In genomic region chr4:127970901-127971868, GRCm38 (mm10) we compare ENCODE assay signal across 15 mouse cellular contexts. TPM values are rescaled to one million over a fixed set of nuclear protein-coding genes. Genes with fewer than 3 reads are reported as not detected.
DNase-seq lines count a peak whose midpoint lies in the region; ATAC-seq and TF ChIP-seq lines count a peak whose summit lies in the region.
"Had no signal": no experiment of that assay in that cellular context is flagged by ENCODE, and none has a peak within 500 bp of the region (broad histone marks: within the 10 kb centered on the region; RNA-seq: fewer than 3 reads in every experiment).

CK137956 (minus strand) TSS chr4:127970951.

- H3K4me2 ChIP-seq in lung, embryonic 14.5 days = no peak within 1 kb of the TSS
- peak within 1 kb of the TSS; percentile 40 for H3K4me2 ChIP-seq in forebrain, embryonic 12.5 days
- no peak within 1 kb of the TSS for H3K4me2 ChIP-seq in liver, embryonic 12.5 days
- H3K4me2 ChIP-seq: lung, embryonic 15.5 days had no signal

- H3K4me1 ChIP-seq in lung, embryonic 14.5 days (ENCODE audit: insufficient read depth) = no peaks in the 10 kb centered on the region
- H3K4me1 ChIP-seq in forebrain, embryonic 12.5 days = peaks cover 9% of the 10 kb centered on the region; the same call in 1 of the 2 replicates
- H3K4me1 ChIP-seq in midbrain, embryonic 10.5 days = peaks cover 18% of the 10 kb centered on the region
- H3K4me1 ChIP-seq in liver, embryonic 12.5 days = no peaks in the 10 kb centered on the region
- H3K4me1 ChIP-seq: lung, embryonic 15.5 days had no signal

- 2% methylated on average over 39 of the region's 39 CpGs for WGBS in lung, embryonic 14.5 days
- WGBS in forebrain, embryonic 12.5 days = 3% methylated on average over 39 of the region's 39 CpGs
- 6% methylated on average over 39 of the region's 39 CpGs for WGBS in midbrain, embryonic 10.5 days
- WGBS in liver, embryonic 12.5 days (ENCODE audit: insufficient replicate concordance) = 4% methylated on average over 39 of the region's 39 CpGs

- H3K36me3 ChIP-seq in lung, embryonic 14.5 days (ENCODE audit: insufficient read depth) = no peaks in the 10 kb centered on the region
- no peaks in the 10 kb centered on the region for H3K36me3 ChIP-seq in forebrain, embryonic 12.5 days (replicated peaks)
- H3K36me3 ChIP-seq in midbrain, embryonic 10.5 days = no peaks in the 10 kb centered on the region
- no peaks in the 10 kb centered on the region for H3K36me3 ChIP-seq in liver, embryonic 12.5 days
- H3K36me3 ChIP-seq: limb, embryonic 10.5 days; lung, embryonic 15.5 days had no signal

- no peak within 1 kb of the TSS for H3K27ac ChIP-seq in lung, embryonic 14.5 days (ENCODE audit: low read depth)
- no peak within 1 kb of the TSS for H3K27ac ChIP-seq in forebrain, embryonic 12.5 days
- H3K27ac ChIP-seq in midbrain, embryonic 10.5 days (replicated peaks) = peak within 1 kb of the TSS; percentile 52; the same call in 1 of the 2 replicates
- no peak within 1 kb of the TSS for H3K27ac ChIP-seq in liver, embryonic 12.5 days
- H3K27ac ChIP-seq: limb, embryonic 10.5 days; lung, embryonic 15.5 days had no signal

- no peak within 1 kb of the TSS for H3K9ac ChIP-seq in lung, embryonic 14.5 days
- H3K9ac ChIP-seq in forebrain, embryonic 12.5 days = no peak within 1 kb of the TSS
- no peak within 1 kb of the TSS for H3K9ac ChIP-seq in liver, embryonic 12.5 days
- H3K9ac ChIP-seq: lung, embryonic 15.5 days had no signal

- no peak for ATAC-seq in lung, embryonic 14.5 days (ENCODE audit: insufficient read depth)
- ATAC-seq in forebrain, embryonic 12.5 days (ENCODE audit: low FRiP score) = no peak
- ATAC-seq in liver, embryonic 12.5 days = no peak

- H3K4me3 ChIP-seq in lung, embryonic 14.5 days (ENCODE audit: low read depth, low read length) = no peak within 1 kb of the TSS
- 0 out of 2 replicates have a peak within 1 kb of the TSS, but pooled peaks have one; percentile 4 for H3K4me3 ChIP-seq in forebrain, embryonic 12.5 days (replicated peaks)
- peak within 1 kb of the TSS; percentile 40 for H3K4me3 ChIP-seq in midbrain, embryonic 10.5 days
- H3K4me3 ChIP-seq in liver, embryonic 12.5 days = no peak within 1 kb of the TSS
- H3K4me3 ChIP-seq: limb, embryonic 10.5 days; lung, embryonic 15.5 days; myocyte had no signal

- peaks cover 30% of the 10 kb centered on the region for H3K27me3 ChIP-seq in lung, embryonic 14.5 days (ENCODE audit: insufficient read depth, low read length)
- peaks cover 49% of the 10 kb centered on the region for H3K27me3 ChIP-seq in forebrain, embryonic 12.5 days
- peaks cover 49% of the 10 kb centered on the region for H3K27me3 ChIP-seq in midbrain, embryonic 10.5 days (ENCODE audit: low read depth, poor library complexity, severe bottlenecking)
- peaks cover 41% of the 10 kb centered on the region for H3K27me3 ChIP-seq in liver, embryonic 12.5 days (replicated peaks)
- H3K27me3 ChIP-seq: CH12.LX had no signal

- DNase-seq in lung, embryonic 14.5 days = no peak
- no peak for DNase-seq in lung, postnatal 36 days
- peak; percentile 54 for DNase-seq in midbrain, embryonic 10.5 days (ENCODE audit: low spot score)
- DNase-seq in gastrocnemius, postnatal 25 days = no peak
- DNase-seq in adrenal gland, postnatal 25 days = no peak
- no peak for DNase-seq in frontal cortex, postnatal 36 days (ENCODE audit: low spot score in 2 of 2)
- DNase-seq: right cerebral cortex, postnatal 25 days had no signal

- peak; percentile 10; the same call in 1 of the 2 replicates for TF ChIP-seq CTCF in lung, embryonic 14.5 days (IDR thresholded peaks at IDR 0.05; ENCODE audit: low read depth)

- H3K9me3 ChIP-seq in lung, embryonic 14.5 days (ENCODE audit: low read depth, low read length) = no peaks in the 10 kb centered on the region
- H3K9me3 ChIP-seq in forebrain, embryonic 12.5 days = no peaks in the 10 kb centered on the region
- H3K9me3 ChIP-seq in midbrain, embryonic 10.5 days (replicated peaks) = no peaks in the 10 kb centered on the region
- no peaks in the 10 kb centered on the region for H3K9me3 ChIP-seq in liver, embryonic 12.5 days (replicated peaks)
- H3K9me3 ChIP-seq: limb, embryonic 10.5 days; lung, embryonic 15.5 days had no signal

RNA-seq across cellular contexts. Expression of gene CK137956, which starts in this region (rescaled TPM):
- polyA plus RNA-seq in lung, embryonic 14.5 days (2014; fragmentation: Nextera tagmentation; extraction: Ambion mirVana) = not detected in 2 replicates
- 0.33 and 0.36 TPM in 2 replicates for polyA plus RNA-seq in forebrain, embryonic 12.5 days (2016; fragmentation: Nextera tagmentation; extraction: Ambion mirVana)
- polyA plus RNA-seq in midbrain, embryonic 10.5 days (2016; fragmentation: Nextera tagmentation; extraction: Ambion mirVana) = 0.83 and 0.86 TPM in 2 replicates
- total RNA-seq in gastrocnemius, postnatal 25 days (2021) = not detected
- not detected in 2 replicates for total RNA-seq in adrenal gland, postnatal 25 days (2021)
- not detected in 2 replicates for polyA plus RNA-seq in liver, embryonic 12.5 days (2016; fragmentation: Nextera tagmentation; extraction: Ambion mirVana)
- total RNA-seq: CH12.LX; heart, postnatal 14 days had no signal
- polyA plus RNA-seq: limb, embryonic 10.5 days; lung, embryonic 15.5 days; myocyte; stomach, embryonic 16.5 days had no signal

Comparison
In these comparisons a context has a peak if more than half of its experiments do, and no peak if none do; other contexts are left out.
1. Peak in DNase-seq, H3K4me3 ChIP-seq and H3K27ac ChIP-seq in midbrain, embryonic 10.5 days; RNA of the gene not detected or under 1 TPM.